Mouse (Mus musculus): Measurements from ENCODE around the gene Eml5. TPM values are rescaled to one million over a fixed set of nuclear protein-coding genes. Genes with fewer than 3 reads are reported as not detected.

Eml5 gene
- polyA plus RNA-seq, 1 experiment from 2014 or later: 6.2 TPM

DNA sequence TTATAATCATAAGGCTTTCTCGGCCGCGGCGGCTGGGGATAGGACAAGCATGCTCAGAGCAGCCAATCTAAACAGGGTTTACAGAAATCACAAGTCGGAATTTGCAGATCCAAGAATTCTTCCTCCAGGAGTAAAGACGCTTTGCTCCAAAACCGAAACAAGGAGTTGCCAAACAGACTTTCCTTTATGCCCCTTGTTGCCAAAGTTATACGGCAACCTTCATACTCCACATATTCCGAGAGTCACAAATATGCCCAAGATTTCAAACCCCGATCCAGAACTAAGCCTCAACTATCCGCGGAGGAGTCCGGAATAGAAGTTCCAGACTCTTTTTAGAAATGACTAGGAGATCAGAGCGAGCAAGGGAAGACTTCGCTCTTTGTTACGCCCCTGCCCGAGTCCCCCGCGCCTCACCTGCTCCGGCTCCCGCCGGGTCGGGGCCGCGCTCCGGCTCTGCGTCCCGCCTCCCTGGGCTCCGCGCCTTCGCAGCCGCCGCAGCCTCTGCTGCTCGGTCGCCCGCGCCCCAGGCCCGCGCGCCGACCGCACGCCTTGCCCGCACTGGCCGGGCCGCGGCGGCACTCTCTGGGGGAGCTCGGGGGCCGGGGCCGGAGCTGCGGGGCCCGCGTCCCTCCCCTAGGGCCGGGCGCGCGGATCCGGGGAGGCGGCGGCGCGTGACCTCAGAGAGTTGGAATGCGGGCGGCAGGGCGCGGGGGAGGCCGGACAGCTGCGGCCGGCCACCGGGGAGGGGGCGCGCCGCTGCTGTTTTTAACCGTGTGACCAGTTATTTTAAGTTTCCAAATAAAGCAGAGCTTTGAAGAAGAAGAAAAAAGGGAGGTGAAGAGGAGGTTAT is 164.1 kb downstream of the Eml5 start, which contains the start of gene Ptpn21:
Gene Ptpn21, minus strand, starts transcription at position 455 of the 850 bp plus-strand sequence.
- in situ Hi-C loops (cut with MboI; ENCODE audit: low pct_unique_long_range_greater_than_20kb): no loop called here
- H3K27me3 ChIP-seq: no peaks in the 10 kb centered on the region
- DNase-seq (ENCODE audit: low read depth, low spot score): no peak
- CTCF ChIA-PET: interaction anchor here (1.0 to 5.1 kb wide), 2 partner anchors 10 to 23 kb away, joined by 3 to 38 read pairs; partner anchors contain the start of gene Zc3h14
- POLR2A ChIA-PET: interaction anchor here (1.0 to 1.2 kb wide), 2 partner anchors 10 to 14 kb away, joined by 3 to 5 read pairs; no protein-coding TSS in a partner anchor
- TF ChIP-seq CTCF (IDR thresholded peaks at IDR 0.05): no peak
- ATAC-seq: peak; percentile 55

Other genes starting within 250 kb of the Eml5 start
- gene Ptpn21, start 164.1 kb downstream of the Eml5 start, polyA plus RNA-seq (2021): 28.2 TPM
- gene Zc3h14, start 154.5 kb downstream of the Eml5 start, polyA plus RNA-seq (2021): 127 TPM
- 35.1 TPM for gene Ttc8, start 19.1 kb upstream of the Eml5 start, polyA plus RNA-seq (2021)

All from Patski (cell line).